Mouse (Mus musculus) CH12.LX (cell line): ENCODE measurements around the gene Fkbp11. TPM values are rescaled to one million over a fixed set of nuclear protein-coding genes. Genes with fewer than 3 reads are reported as not detected.

Experiments
- DNase-seq: peaks from one replicate; pipeline ENCODE4 v3.0.0-alpha.2; 2013; ENCODE audit errors: extremely low read depth
- H3K27ac ChIP-seq: 2 replicates; pipeline ENCODE4 v1.5.1; 2012; ENCODE audit warnings: low read depth, mild to moderate bottlenecking, control low read depth, moderate library complexity; ENCODE audit not compliant: insufficient read depth
- H3K27me3 ChIP-seq: replicated peaks from 2 replicates; pipeline ENCODE3; 2012; ENCODE audit warnings: inconsistent platforms
- H3K36me3 ChIP-seq, 2 experiments: replicated peaks in 1 of 2; 2 replicates each; pipeline versions ENCODE3 to v1.6.1; 2012; ENCODE audit warnings: inconsistent platforms in 1 of 2, low read length in 1 of 2, mild to moderate bottlenecking in 1 of 2, mixed read lengths in 1 of 2, moderate library complexity in 1 of 2; ENCODE audit not compliant: control insufficient read depth in 1 of 2, insufficient read depth in 1 of 2
- H3K4me1 ChIP-seq, 2 experiments: 2 replicates each; pipeline ENCODE4 v1.6.1; 2012; ENCODE audit warnings: inconsistent platforms in 1 of 2, moderate library complexity in 1 of 2; ENCODE audit not compliant: insufficient read depth in 2 of 2, control insufficient read depth in 1 of 2
- H3K4me2 ChIP-seq: 2 replicates; pipeline ENCODE4 v1.6.1; 2012; ENCODE audit warnings: low read depth, mild to moderate bottlenecking, control low read depth; ENCODE audit not compliant: poor library complexity, insufficient read depth, severe bottlenecking
- H3K4me3 ChIP-seq, 3 experiments: fragments of 150-350 bp in 1 of 3; sonication (generic) in 1 of 3; replicated peaks in 1 of 3; 2 replicates each; pipeline versions ENCODE3 to v1.5.1; 2011 to 2012; ENCODE audit warnings: low read depth in 2 of 3, low read length in 2 of 3, mild to moderate bottlenecking in 2 of 3, moderate library complexity in 2 of 3, control low read depth in 1 of 3, improper control_type of control experiment in 1 of 3, inconsistent platforms in 1 of 3, mixed read lengths in 1 of 3; ENCODE audit not compliant: poor library complexity in 1 of 3
- H3K79me2 ChIP-seq: replicated peaks from 2 replicates; pipeline ENCODE4 v1.6.1; 2012; ENCODE audit warnings: mild to moderate bottlenecking, moderate library complexity; ENCODE audit not compliant: control insufficient read depth, poor library complexity, insufficient read depth, severe bottlenecking; ENCODE audit errors: extremely low read depth
- H3K9ac ChIP-seq: 2 replicates; pipeline ENCODE4 v1.6.1; 2012; ENCODE audit warnings: low read depth, mild to moderate bottlenecking, control low read depth, moderate library complexity; ENCODE audit not compliant: insufficient read depth
- H3K9me3 ChIP-seq: replicated peaks from 2 replicates; pipeline ENCODE3; 2012; ENCODE audit warnings: low read length, inconsistent platforms, mixed read lengths
- CHD1 ChIP-seq: IDR thresholded peaks from 2 replicates; pipeline ENCODE4 v1.6.1; 2012; ENCODE audit warnings: low read depth, low read length, improper control_type of control experiment, inconsistent platforms
- CHD2 ChIP-seq: IDR thresholded peaks from 2 replicates; pipeline ENCODE4 v1.6.1; 2011; ENCODE audit warnings: low read length, improper control_type of control experiment
- GABPA ChIP-seq: IDR thresholded peaks from 2 replicates; pipeline ENCODE4 v1.6.1; 2012; ENCODE audit warnings: low read depth, low read length, improper control_type of control experiment, inconsistent platforms; ENCODE audit not compliant: insufficient replicate concordance
- IRF4 ChIP-seq: IDR thresholded peaks from 2 replicates; pipeline ENCODE4 v1.6.1; 2014; ENCODE audit warnings: low read depth, mild to moderate bottlenecking, inconsistent platforms, low read length, improper control_type of control experiment
- JUN ChIP-seq: IDR thresholded peaks from 2 replicates; pipeline ENCODE4 v1.6.1; 2011; ENCODE audit warnings: low read depth, mild to moderate bottlenecking, low read length, improper control_type of control experiment, moderate library complexity; ENCODE audit not compliant: insufficient read depth
- MAFK ChIP-seq: IDR thresholded peaks from 2 replicates; pipeline ENCODE4 v1.6.1; 2011; ENCODE audit warnings: low read length, improper control_type of control experiment; ENCODE audit not compliant: insufficient replicate concordance
- MAX ChIP-seq: IDR thresholded peaks from 2 replicates; pipeline ENCODE4 v1.6.1; 2011; ENCODE audit warnings: low read length, improper control_type of control experiment
- NELFE ChIP-seq: IDR thresholded peaks from 2 replicates; pipeline ENCODE4 v1.6.1; 2011; ENCODE audit warnings: low read depth, low read length, improper control_type of control experiment
- NRF1 ChIP-seq: IDR thresholded peaks from 2 replicates; pipeline ENCODE4 v1.6.1; 2014; ENCODE audit warnings: low read depth, mild to moderate bottlenecking, inconsistent platforms, low read length, improper control_type of control experiment, moderate library complexity
- PAX5 ChIP-seq: IDR thresholded peaks from 2 replicates; pipeline ENCODE4 v1.6.1; 2012; ENCODE audit warnings: low read length, inconsistent platforms, mixed read lengths
- POLR2A ChIP-seq: IDR thresholded peaks from 2 replicates; pipeline ENCODE4 v1.6.1; 2011; ENCODE audit warnings: low read depth, mild to moderate bottlenecking, improper control_type of control experiment, low read length
- TBP ChIP-seq: conservative IDR thresholded peaks from 2 replicates; pipeline ENCODE4 v1.6.1; 2011; ENCODE audit warnings: low read depth, low read length, improper control_type of control experiment
- UBTF ChIP-seq: IDR thresholded peaks from 2 replicates; pipeline ENCODE4 v1.6.1; 2012; ENCODE audit warnings: low read depth, mild to moderate bottlenecking, inconsistent platforms, low read length, improper control_type of control experiment, moderate library complexity
- USF1 ChIP-seq: IDR thresholded peaks from 2 replicates; pipeline ENCODE4 v1.6.1; 2014; ENCODE audit warnings: low read depth, mild to moderate bottlenecking, inconsistent platforms, low read length, improper control_type of control experiment
- ZC3H11A ChIP-seq: IDR thresholded peaks from 2 replicates; pipeline ENCODE4 v1.6.1; 2012; ENCODE audit warnings: low read depth, mild to moderate bottlenecking, inconsistent platforms, low read length, improper control_type of control experiment
- ZMIZ1 ChIP-seq: IDR thresholded peaks from 2 replicates; pipeline ENCODE4 v1.6.1; 2012; ENCODE audit warnings: low read depth, mild to moderate bottlenecking, inconsistent platforms, low read length, improper control_type of control experiment
- dilution Hi-C: fragments of 300-500 bp; cut with MboI; formaldehyde crosslinking; loops from 2 replicates; pipeline ENCODE4 v1.14.3; 2020; ENCODE audit warnings: low sequenced_read_pairs; ENCODE audit not compliant: extremely low pct_unique_long_range_greater_than_20kb, extremely low pct_ligation_motif_present
- in situ Hi-C: fragments of 300-500 bp; cut with MboI; formaldehyde crosslinking; loops from 3 replicates; pipeline ENCODE4 v1.14.3; 2019; ENCODE audit warnings: low sequenced_read_pairs, low pct_ligation_motif_present, low pct_unique_long_range_greater_than_20kb, mixed read lengths
- polyA plus RNA-seq: library from polyadenylated mRNA; unstranded; fragments of >175 nt; gene quantifications from 2 replicates; pipeline ENCODE4 v1.2.1, GENCODE M21; 2012; ENCODE audit warnings: low read depth; ENCODE audit not compliant: insufficient read length
- total RNA-seq, 2 experiments: library from RNA; depleted of rRNA; stranded (reverse); fragments of 300-350 nt in 1 of 2; fragments of >200 nt in 1 of 2; gene quantifications; 2 replicates each; pipeline ENCODE4 v1.2.3; 2012 to 2014

Fkbp11 gene
- total and polyA plus RNA-seq, 3 experiments, result 21.0 to 75.0 (median 22.2) TPM

- H3K36me3 ChIP-seq, result peaks cover 32 to 48% of the 10 kb centered on the region in 2 experiments
- peaks cover under 1 to 20% of the 10 kb centered on the region in 2 experiments; a peak in 3 of 4 replicates for H3K4me1 ChIP-seq
- H3K27me3 ChIP-seq, result no peaks in the 10 kb centered on the region
- in situ Hi-C loops (no loop called here), dilution Hi-C loops (no loop called here)
- H3K27ac ChIP-seq, result no peak overlapping the region
- no peaks in the 10 kb centered on the region for H3K79me2 ChIP-seq
- no peak overlapping the region for H3K9ac ChIP-seq
- no peak for TF ChIP-seq USF1
- TF ChIP-seq NELFE, result no peak
- no peak for TF ChIP-seq UBTF
- no peak for TF ChIP-seq GABPA
- no peak for TF ChIP-seq POLR2A
- TF ChIP-seq MAFK, result no peak
- no peak for TF ChIP-seq ZMIZ1
- TF ChIP-seq CHD2, result no peak
- TF ChIP-seq PAX5, result no peak
- TF ChIP-seq JUN, result no peak
- TF ChIP-seq NRF1, result no peak
- TF ChIP-seq MAX, result no peak
- TF ChIP-seq CHD1, result no peak
- no peak overlapping the region for H3K4me3 ChIP-seq
- H3K9me3 ChIP-seq, result peaks cover 3% of the 10 kb centered on the region
- DNase-seq, result no peak
- no peak overlapping the region for H3K4me2 ChIP-seq
These were observed 5.4 kb upstream of the Fkbp11 start for GRCm38 (mm10) chr15:98733370-98733769.

- Histone ChIP-seq H3K4me1 (peaks cover 3 to 14% of the 10 kb centered on the region in 2 experiments), H3K4me2 (no peak overlapping the region), H3K79me2 (no peaks in the 10 kb centered on the region), H3K9me3 (peaks cover 3% of the 10 kb centered on the region), H3K4me3 (no peak overlapping the region), H3K9ac (no peak overlapping the region), H3K27ac (no peak overlapping the region), H3K36me3 (peaks cover 21 to 37% of the 10 kb centered on the region in 2 experiments), H3K27me3 (no peaks in the 10 kb centered on the region)
- dilution Hi-C loops (no loop called here), in situ Hi-C loops (no loop called here)
- DNase-seq, result no peak
- TF ChIP-seq USF1, result no peak
- no peak for TF ChIP-seq IRF4
- no peak for TF ChIP-seq TBP
- no peak for TF ChIP-seq ZC3H11A
These were observed 4.1 kb upstream of the Fkbp11 start for GRCm38 (mm10) chr15:98732006-98732531.
